Mouse (Mus musculus) adrenal gland, adult 8-10 months (tissue): Measurements from ENCODE around the gene Gm21783. TPM values are rescaled to one million over a fixed set of nuclear protein-coding genes. Genes with fewer than 3 reads are reported as not detected.
"Not testable (repeated sequence)": the region's sequence is repeated elsewhere in the genome, so short reads cannot be mapped to it uniquely, and the experiment has no call there.

Experiments used
- DNase-seq: peaks from one replicate; pipeline ENCODE4 v3.0.0; 2022
- total RNA-seq, 4 experiments: library from RNA; stranded (reverse); gene quantifications; 2 replicates each; pipeline ENCODE4 v1.2.4; 2022

Gm21783 gene
- not detected for total RNA-seq

DNA sequence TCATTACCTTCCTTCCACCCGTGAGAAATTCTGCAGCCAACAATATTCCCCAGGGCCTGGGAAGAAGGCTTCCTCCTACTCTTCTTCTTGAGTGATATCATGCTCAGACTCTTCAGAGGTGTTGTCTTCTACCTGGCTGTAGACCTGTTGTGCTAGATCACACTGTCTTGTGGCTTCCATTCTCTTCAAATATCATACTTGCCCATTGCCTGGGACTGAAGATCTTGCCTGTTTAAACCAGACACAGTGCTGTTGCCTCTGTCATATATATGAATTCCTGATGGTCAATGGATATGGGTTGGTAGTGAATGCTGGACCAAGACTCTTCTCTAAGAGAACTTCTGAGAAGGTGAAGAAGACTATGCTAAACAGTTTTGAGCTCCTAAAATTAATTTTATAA, at the start of gene Gm21783:
TSS of gene Gm21783 (minus strand) at position 101 of the 400 bp plus-strand sequence.
- not testable (repeated sequence) for DNase-seq
